Mouse (Mus musculus) megakaryocyte, embryonic 14.5 days (primary cell): ENCODE data around the gene Npvf.

ENCODE experiments used
- FLI1 ChIP-seq: IDR thresholded peaks from 2 replicates; pipeline ENCODE4 v1.6.1; 2012; ENCODE audit warnings: low read length, inconsistent platforms, mixed read lengths
- GATA1 ChIP-seq: IDR thresholded peaks from 3 replicates; pipeline ENCODE4 v1.6.1; 2012; ENCODE audit warnings: mixed read lengths, low read length, inconsistent platforms, borderline replicate concordance

DNA sequence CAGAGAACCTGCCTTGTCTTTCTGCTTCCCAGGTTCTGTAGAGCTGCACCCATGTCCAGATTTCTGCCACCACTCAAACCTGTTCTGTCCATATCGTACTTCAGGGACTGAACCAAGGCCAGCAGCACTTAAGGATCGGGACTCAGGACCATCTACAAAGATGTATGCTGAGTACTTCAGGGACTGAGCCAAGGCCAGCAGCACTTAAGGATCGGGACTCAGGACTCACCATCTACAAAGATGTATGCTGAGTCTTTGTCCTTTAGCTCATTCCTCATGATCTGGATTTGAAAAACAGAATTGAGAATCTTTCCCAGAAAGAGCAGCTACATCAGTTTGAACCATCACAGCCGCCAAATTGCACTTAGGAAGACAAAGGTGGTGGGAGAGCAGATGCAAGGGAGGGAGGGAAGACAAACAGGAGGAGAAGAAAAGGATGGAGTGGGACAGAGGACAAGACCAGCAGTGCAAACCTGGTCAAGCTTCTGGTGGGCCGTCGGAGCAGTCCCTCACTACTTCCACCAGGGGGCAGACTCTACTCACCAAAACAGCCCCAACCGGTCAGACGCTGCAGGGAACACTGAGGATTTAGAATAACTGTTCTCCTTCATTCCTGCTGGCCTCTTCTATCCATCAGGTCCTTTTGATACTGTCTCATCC is 24.7 kb upstream of the Npvf start:
- TF ChIP-seq GATA1 (no peak), FLI1 (no peak)
